Mouse (Mus musculus) left cerebral cortex, postnatal 36 days (tissue): ENCODE data around the gene Gm21836. TPM values are rescaled to one million over a fixed set of nuclear protein-coding genes. Genes with fewer than 3 reads are reported as not detected.
"Not testable (repeated sequence)": the region's sequence is repeated elsewhere in the genome, so short reads cannot be mapped to it uniquely, and the experiment has no call there.

ENCODE experiments used
- DNase-seq, 2 experiments: peaks; one replicate each; pipeline ENCODE4 v3.0.0; 2021 to 2022; ENCODE audit warnings: low spot score in 2 of 2, mixed read lengths in 1 of 2
- intact Hi-C: fragments of 180-260 bp; cut with DNase I; formaldehyde crosslinking; loops from one replicate; pipeline ENCODE4 v1.15.1; 2025
- total RNA-seq, 2 experiments: library from RNA; stranded (reverse); gene quantifications; 2 replicates each; pipeline ENCODE4 v1.2.3; 2021

Gene Gm21836
- total RNA-seq, result not detected

DNA sequence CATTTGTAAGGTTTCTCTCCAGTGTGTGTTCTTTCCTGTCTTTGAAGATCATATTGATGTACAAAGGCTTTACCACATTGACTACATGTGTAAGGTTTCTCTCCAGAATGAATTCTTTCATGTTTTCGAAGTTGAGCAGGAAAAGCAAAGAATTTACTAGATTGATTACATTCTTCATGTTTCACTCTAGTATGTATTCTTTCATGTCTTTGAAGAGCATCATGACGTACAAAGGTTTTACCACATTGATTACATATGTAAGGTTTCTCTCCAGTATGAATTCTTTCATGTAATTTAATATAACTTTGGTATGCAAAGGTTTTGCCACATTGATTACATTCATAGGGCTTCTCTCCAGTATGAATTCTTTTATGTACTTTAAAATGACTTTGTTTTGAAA is at the start of gene Gm21836:
Gene Gm21836, minus strand, starts transcription at position 101 of the 400 bp plus-strand sequence.
- intact Hi-C loops, DNase-seq: not testable (repeated sequence)

DNA sequence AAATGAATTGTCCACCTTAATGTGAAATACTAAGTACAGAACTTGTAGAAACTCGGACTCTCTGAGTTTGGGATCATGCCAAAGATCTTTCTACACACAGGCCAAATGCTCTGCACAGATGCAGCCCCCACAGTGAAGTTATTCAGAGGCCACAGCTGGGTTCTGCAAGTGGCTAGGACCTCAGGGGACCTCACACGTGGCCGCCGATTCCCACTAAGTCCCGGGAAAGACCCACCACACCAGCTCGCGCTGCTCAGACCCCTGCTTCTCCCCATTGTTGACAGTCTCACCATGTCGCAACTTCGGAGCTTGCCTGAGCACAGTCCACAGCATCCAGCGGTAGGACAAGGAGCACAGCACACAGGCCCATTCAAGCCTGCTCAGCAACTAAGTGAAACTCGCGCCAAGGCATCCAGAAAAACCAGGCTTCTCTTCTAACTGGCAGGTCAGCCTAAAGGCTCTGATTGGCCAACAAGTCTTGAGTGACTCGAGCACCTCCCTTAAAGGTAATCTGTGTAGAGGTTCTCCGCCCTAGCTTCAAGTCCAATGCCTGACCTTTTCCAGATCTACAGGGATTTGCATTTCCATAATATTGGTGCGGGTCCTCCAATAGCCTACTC is 13.1 kb downstream of the Gm21836 start:
- DNase-seq, intact Hi-C loops: not testable (repeated sequence)

DNA sequence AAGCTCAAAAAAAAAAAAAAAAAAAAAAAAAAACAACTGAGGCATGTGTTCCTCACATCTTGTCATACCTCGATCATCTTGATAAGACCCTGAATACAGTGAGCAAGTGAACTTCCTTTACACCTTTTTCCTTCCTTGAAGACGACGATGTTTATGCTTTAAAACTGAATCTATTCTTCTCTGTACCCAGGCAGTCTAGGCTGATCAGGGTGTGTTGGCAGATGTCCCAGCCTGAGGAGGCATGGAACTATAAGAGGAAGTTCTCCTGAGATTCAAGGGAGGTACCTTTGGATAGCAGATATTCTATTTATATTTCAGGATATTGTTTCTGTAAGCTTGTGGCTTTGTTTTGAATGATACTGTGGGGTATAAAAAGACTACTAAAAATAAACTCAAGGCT is 15.5 kb downstream of the Gm21836 start:
- intact Hi-C loops, result loop anchor here (1.0 kb wide), 1 partner anchor 35 kb away; no protein-coding TSS in a partner anchor
- peak; percentile 18 for DNase-seq

DNA sequence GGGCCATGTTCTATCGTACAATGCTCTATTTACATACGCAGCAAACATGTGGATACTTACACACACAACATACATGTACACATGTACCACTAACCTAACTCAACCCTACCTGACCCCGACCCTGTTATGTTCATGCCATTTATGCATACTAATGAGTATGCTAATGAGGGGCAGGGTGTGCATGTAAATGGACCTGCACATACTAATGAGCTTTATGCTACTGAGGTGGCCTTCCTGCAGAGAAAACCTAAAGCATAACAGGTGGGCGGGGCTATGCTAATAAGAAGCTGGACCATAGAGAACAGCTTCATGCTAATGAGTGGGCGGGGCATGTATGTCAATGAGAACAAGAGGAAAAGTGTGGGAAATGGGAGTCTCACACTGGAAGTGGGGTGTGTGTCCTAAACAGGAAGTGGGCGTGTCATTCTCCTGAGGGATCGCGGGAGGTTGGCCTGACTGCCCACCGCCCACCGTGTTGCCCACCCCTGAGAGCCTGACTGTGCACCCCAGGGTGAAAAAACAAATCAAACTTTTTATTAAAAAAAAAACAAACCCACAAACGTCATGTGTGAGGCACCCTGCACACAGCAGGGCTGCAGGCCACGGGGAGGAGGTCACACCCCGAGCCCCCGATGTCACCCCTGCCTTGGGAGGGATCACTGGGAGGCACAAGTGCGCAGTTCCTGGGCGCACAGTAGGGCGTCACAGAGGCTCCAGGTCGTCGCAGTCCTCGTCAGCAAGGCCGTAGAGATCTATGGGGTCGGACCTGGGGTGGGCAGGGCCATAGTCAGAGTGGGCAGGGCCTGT is 17.3 kb downstream of the Gm21836 start, which contains the start of gene Ppp2r3d:
Gene Ppp2r3d, minus strand, starts transcription at position 803 of the 807 bp plus-strand sequence.
- no peak for DNase-seq
- intact Hi-C loops, result no loop called here

DNA sequence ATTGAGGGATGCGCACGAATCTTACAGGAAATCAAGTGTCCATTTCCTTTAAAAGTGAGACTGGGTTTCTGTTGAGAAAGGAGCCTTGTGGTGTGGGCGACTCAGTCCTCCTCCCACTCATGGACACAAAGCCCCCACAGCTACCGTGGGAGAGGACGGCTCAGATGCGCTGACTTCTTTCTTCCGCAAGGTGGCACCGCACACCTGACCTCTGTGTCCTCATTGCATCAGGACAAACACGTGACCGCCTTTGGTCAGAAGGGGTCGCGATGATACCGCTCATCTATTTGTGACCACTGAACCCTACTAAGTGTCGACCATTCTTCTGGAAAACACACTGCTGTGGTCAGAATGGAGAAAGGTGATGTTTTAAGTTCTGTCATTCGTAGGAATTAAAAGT is 17.9 kb downstream of the Gm21836 start:
- intact Hi-C loops, result no loop called here
- DNase-seq, result no peak

DNA sequence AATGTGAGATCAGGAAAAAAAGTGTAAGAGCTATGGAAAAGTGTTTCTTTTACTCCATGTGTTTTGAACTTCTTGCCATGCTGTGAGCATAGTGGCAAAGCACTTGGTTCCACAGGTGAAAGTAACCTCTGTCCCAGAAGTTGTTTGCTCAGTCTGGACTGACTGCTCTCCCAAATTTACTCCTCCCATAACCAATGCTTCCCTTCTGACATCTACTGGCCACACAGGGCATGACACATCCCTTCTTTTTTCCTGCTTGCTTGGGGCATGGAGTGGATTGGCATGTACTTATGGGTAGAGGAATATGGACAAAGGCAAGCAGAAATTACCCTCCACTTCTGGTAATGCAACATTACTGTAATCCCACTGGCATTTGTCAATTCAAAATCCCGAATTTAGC is 37.0 kb downstream of the Gm21836 start:
- intact Hi-C loops, result no loop called here
- DNase-seq, result no peak

Other genes with a start within 250 kb of the Gm21836 start
- gene 2010315B03Rik, start 181.1 kb downstream of the Gm21836 start, total RNA-seq, result 10 to 100 TPM; 17.0 to 23.6 TPM
- gene Ppp2r3d, start 16.9 kb downstream of the Gm21836 start, total RNA-seq, result 100 to 1,000 TPM in 1 of 2 experiments, 10 to 100 TPM in 1; 96.5 to 106 TPM